Comparison of ENCODE assay signal across 9 mouse cellular contexts in genomic region chr3:30696346-30696745, GRCm38 (mm10). TPM values are rescaled to one million over a fixed set of nuclear protein-coding genes. Genes with fewer than 3 reads are reported as not detected.
DNase-seq lines count a peak whose midpoint lies in the region; ATAC-seq and TF ChIP-seq lines count a peak whose summit lies in the region.
"Had no signal": no experiment of that assay in that cellular context is flagged by ENCODE, and none has a peak within 500 bp of the region (broad histone marks: within the 10 kb centered on the region; RNA-seq: fewer than 3 reads in every experiment).

No protein-coding gene starts in this region.

- no peak for TF ChIP-seq POLR2A in myocyte (IDR thresholded peaks at IDR 0.05; ENCODE audit: insufficient read length, low read depth)

- DNase-seq in spleen, postnatal 10 days (ENCODE audit: low spot score in 2 of 2), result peak; percentile 12 to 52
- no peak for DNase-seq in spleen, postnatal 36 days (ENCODE audit: low spot score in 2 of 2)
- peak; percentile 17 for DNase-seq in c-Kit-positive CD71-positive TER-119-positive erythroid progenitor cells, embryonic 14.5 days (ENCODE audit: low spot score)
- DNase-seq in left cerebral cortex, adult 2 months (ENCODE audit: extremely low spot score in 1 of 2, low spot score in 2 of 2), result peak; percentile 42 to 61
- DNase-seq in T-cell, adult 2 months (ENCODE audit: low spot score), result no peak

- no peak overlapping the region for H3ac ChIP-seq in myocyte (ENCODE audit: control insufficient read depth, insufficient read length)

- no peaks in the 10 kb centered on the region for H3K27me3 ChIP-seq in forebrain, embryonic 13.5 days
- H3K27me3 ChIP-seq in intestine, embryonic 15.5 days (replicated peaks), result no peaks in the 10 kb centered on the region
- H3K27me3 ChIP-seq in myocyte (ENCODE audit: control insufficient read depth, insufficient read depth, insufficient read length), result no peaks in the 10 kb centered on the region

- no peaks in the 10 kb centered on the region for H3K36me3 ChIP-seq in forebrain, embryonic 13.5 days (ENCODE audit: poor library complexity, severe bottlenecking)
- no peaks in the 10 kb centered on the region for H3K36me3 ChIP-seq in intestine, embryonic 15.5 days
- no peaks in the 10 kb centered on the region for H3K36me3 ChIP-seq in myocyte (ENCODE audit: control insufficient read depth, insufficient read depth)

- no peaks in the 10 kb centered on the region for H3K4me1 ChIP-seq in forebrain, embryonic 13.5 days
- no peaks in the 10 kb centered on the region for H3K4me1 ChIP-seq in intestine, embryonic 15.5 days (replicated peaks)

- ATAC-seq in forebrain, embryonic 13.5 days, result peak; percentile 75; the same call in 1 of the 2 replicates
- peak; percentile 63; the same call in 1 of the 2 replicates for ATAC-seq in intestine, embryonic 15.5 days

- TF ChIP-seq CTCF in left cerebral cortex, adult 2 months (IDR thresholded peaks at IDR 0.05), result peak; percentile 89

- H3K4me2 ChIP-seq in forebrain, embryonic 13.5 days, result no peak overlapping the region
- H3K4me2 ChIP-seq in intestine, embryonic 15.5 days (replicated peaks), result no peak overlapping the region
- H3K4me2 ChIP-seq in myocyte (ENCODE audit: low read depth), result no peak overlapping the region

- 22% methylated on average over 2 of the region's 2 CpGs for WGBS in forebrain, embryonic 13.5 days
- 15% methylated on average over 2 of the region's 2 CpGs for WGBS in intestine, embryonic 15.5 days

- no peaks in the 10 kb centered on the region for H3K79me2 ChIP-seq in myocyte (ENCODE audit: control insufficient read depth, insufficient read depth)

- H3K27ac ChIP-seq in forebrain, embryonic 13.5 days, result no peak overlapping the region
- no peak overlapping the region for H3K27ac ChIP-seq in intestine, embryonic 15.5 days
- no peak overlapping the region for H3K27ac ChIP-seq in left cerebral cortex, adult 2 months

- no peak overlapping the region for H3K4me3 ChIP-seq in forebrain, embryonic 13.5 days
- H3K4me3 ChIP-seq in intestine, embryonic 15.5 days (replicated peaks), result no peak overlapping the region
- H3K4me3 ChIP-seq in left cerebral cortex, adult 2 months, result no peak overlapping the region
- H3K4me3 ChIP-seq in myocyte, result no peak overlapping the region

- intact Hi-C loops in left cerebral cortex, adult 2 months (cut with DNase I), result loop anchor here (5.0 to 10.0 kb wide), 2 partner anchors 96 to 438 kb away; partner anchors contain the start of gene Sec62

- no peaks in the 10 kb centered on the region for H3K9me3 ChIP-seq in forebrain, embryonic 13.5 days (replicated peaks)
- H3K9me3 ChIP-seq in intestine, embryonic 15.5 days, result no peaks in the 10 kb centered on the region

- no peak overlapping the region for H3K9ac ChIP-seq in forebrain, embryonic 13.5 days
- no peak overlapping the region for H3K9ac ChIP-seq in intestine, embryonic 15.5 days

TF ChIP-seq in myocyte, 11 proteins besides CTCF, POLR2A, EP300 and RAD21:
- no peak for TF ChIP-seq POLR2AphosphoS2 (IDR thresholded peaks at IDR 0.05; ENCODE audit: insufficient read length, low read depth)
- peak; percentile 69 for TF ChIP-seq USF1 (IDR thresholded peaks at IDR 0.05; ENCODE audit: low read depth)
- no peak for TF ChIP-seq MYOG (IDR thresholded peaks at IDR 0.05; ENCODE audit: control insufficient read depth in 1 of 3, insufficient read depth in 1 of 3, insufficient read length in 2 of 3, low read depth in 2 of 3)
- no peak for TF ChIP-seq TCF3 (IDR thresholded peaks at IDR 0.05; ENCODE audit: insufficient read length, low read depth)

RNA-seq across cellular contexts. Expression of gene Lrrc31, which starts 3.3 kb away (rescaled TPM):
- not detected in 2 replicates for polyA plus RNA-seq in forebrain, embryonic 13.5 days (2015; fragmentation: Nextera tagmentation; extraction: Ambion mirVana)
- 1.3 and 1.9 TPM in 2 replicates for polyA plus RNA-seq in intestine, embryonic 15.5 days (2015; fragmentation: Nextera tagmentation; extraction: Ambion mirVana)
- not detected for total RNA-seq in left cerebral cortex, adult 2 months (2021)
- not detected for polyA plus RNA-seq in myocyte (2012; fragmentation: generic; extraction: Trizol)
- total RNA-seq: neutrophil, adult 5-6 weeks had no signal

RNA-seq across cellular contexts. Expression of gene Lrrc34, which starts 48.7 kb away (rescaled TPM):
- 1.0 and 1.5 TPM in 2 replicates for polyA plus RNA-seq in forebrain, embryonic 13.5 days (2015; fragmentation: Nextera tagmentation; extraction: Ambion mirVana)
- 0.40 and 0.48 TPM in 2 replicates for polyA plus RNA-seq in intestine, embryonic 15.5 days (2015; fragmentation: Nextera tagmentation; extraction: Ambion mirVana)
- not detected for total RNA-seq in left cerebral cortex, adult 2 months (2021)
- polyA plus RNA-seq in myocyte (2012; fragmentation: generic; extraction: Trizol), result not detected
- total RNA-seq: neutrophil, adult 5-6 weeks had no signal

RNA-seq across cellular contexts. Expression of gene Samd7, which starts 49.7 kb away (rescaled TPM):
- polyA plus RNA-seq in forebrain, embryonic 13.5 days (2015; fragmentation: Nextera tagmentation; extraction: Ambion mirVana), result not detected in 2 replicates
- polyA plus RNA-seq in intestine, embryonic 15.5 days (2015; fragmentation: Nextera tagmentation; extraction: Ambion mirVana), result not detected in 2 replicates
- total RNA-seq in left cerebral cortex, adult 2 months (2021), result not detected
- polyA plus RNA-seq in myocyte (2012; fragmentation: generic; extraction: Trizol), result not detected
- total RNA-seq: neutrophil, adult 5-6 weeks had no signal

RNA-seq across cellular contexts. Expression of gene Lrriq4, which starts 52.0 kb away (rescaled TPM):
- polyA plus RNA-seq in forebrain, embryonic 13.5 days (2015; fragmentation: Nextera tagmentation; extraction: Ambion mirVana), result not detected in 2 replicates
- polyA plus RNA-seq in intestine, embryonic 15.5 days (2015; fragmentation: Nextera tagmentation; extraction: Ambion mirVana), result not detected in 2 replicates
- not detected for total RNA-seq in left cerebral cortex, adult 2 months (2021)
- polyA plus RNA-seq in myocyte (2012; fragmentation: generic; extraction: Trizol), result not detected
- total RNA-seq: neutrophil, adult 5-6 weeks had no signal

Comparison
In these comparisons a context has a peak if more than half of its experiments do, and no peak if none do; other contexts are left out.
1. DNase-seq: peak in spleen, postnatal 10 days (2 of 2), c-Kit-positive CD71-positive TER-119-positive erythroid progenitor cells, embryonic 14.5 days (single experiment) and left cerebral cortex, adult 2 months (2 of 2); none in spleen, postnatal 36 days (0 of 2) and T-cell, adult 2 months (single experiment).